Mouse (Mus musculus) layer of hippocampus, adult 2 months (tissue): ENCODE measurements around the gene Klhdc8b. TPM values are rescaled to one million over a fixed set of nuclear protein-coding genes. Genes with fewer than 3 reads are reported as not detected.

Source experiments
- DNase-seq, 2 experiments: peaks; one replicate each; pipeline ENCODE4 v3.0.0; 2022; ENCODE audit warnings: low spot score in 2 of 2
- H3K27ac ChIP-seq: fragments of 200-600 bp; 2 replicates; pipeline ENCODE4 v1.8.1; 2022
- H3K4me3 ChIP-seq: fragments of 200-600 bp; 2 replicates; pipeline ENCODE4 v1.8.1; 2022; ENCODE audit warnings: mild to moderate bottlenecking
- CTCF ChIP-seq: fragments of 200-600 bp; conservative IDR thresholded peaks from 2 replicates; pipeline ENCODE4 v1.8.1; 2022; ENCODE audit warnings: antibody characterized with exemption, mild to moderate bottlenecking, moderate library complexity
- total RNA-seq, 2 experiments: library from RNA; stranded (reverse); gene quantifications; 2 replicates each; pipeline ENCODE4 v1.2.3; 2021

Klhdc8b gene
- total RNA-seq, 2 experiments from 2014 or later: 16.7 to 19.6 TPM

DNA sequence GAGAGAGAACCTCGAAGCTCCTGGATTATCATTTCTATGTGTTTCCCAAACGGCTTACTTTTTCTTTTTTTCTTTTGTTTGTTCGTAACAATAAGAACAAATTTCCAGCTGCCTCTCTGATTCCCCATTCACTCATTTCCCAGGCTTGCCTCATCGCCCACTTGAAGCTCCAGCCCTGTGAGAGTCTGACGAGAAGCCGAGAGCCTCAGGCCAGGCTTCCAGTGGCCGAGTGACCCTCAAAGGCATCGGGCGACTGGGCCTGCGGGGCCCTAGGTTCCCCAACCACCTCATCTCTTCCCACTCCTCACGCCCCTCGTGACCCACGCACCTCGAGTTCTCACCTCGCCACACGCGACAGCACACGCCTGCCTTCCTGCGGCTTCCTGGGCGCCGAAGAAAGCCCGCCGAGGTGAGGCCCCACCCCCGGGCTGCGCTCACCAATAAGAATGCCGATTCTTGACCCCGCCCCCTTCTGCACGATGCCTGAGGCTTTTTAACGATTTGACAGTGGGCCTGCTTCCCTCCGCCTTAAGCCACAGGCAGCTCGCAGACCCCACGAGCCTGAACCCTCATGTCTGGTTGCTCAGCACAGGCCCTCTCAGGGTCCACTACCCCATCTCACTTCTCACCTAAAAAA, 29.8 kb downstream of the Klhdc8b start:
- DNase-seq: no peak
- TF ChIP-seq CTCF: no peak
- no peak overlapping the region for H3K27ac ChIP-seq
- no peak overlapping the region for H3K4me3 ChIP-seq

DNA sequence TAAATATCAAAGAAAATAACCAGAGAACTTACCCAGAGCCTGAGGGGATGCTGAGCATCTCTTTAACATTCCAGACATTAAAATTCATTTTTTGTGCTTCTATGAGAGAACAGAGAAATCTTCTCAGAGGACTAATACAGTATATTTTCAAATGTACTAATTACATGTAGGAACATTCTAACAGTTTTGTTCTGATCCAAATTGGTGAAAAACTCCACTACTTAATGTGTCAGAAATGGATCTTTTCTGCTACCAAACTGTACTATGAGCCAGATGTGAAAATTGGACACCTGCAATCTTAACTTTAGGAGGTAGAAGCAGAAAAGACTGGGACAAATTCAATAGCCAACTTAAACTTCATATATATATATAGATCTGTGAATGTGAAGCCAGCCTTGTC, 33.0 kb downstream of the Klhdc8b start, which contains the start of gene Ccdc36:
Gene Ccdc36, minus strand, starts transcription at position 101 of the 400 bp plus-strand sequence.
- TF ChIP-seq CTCF: no peak
- no peak for DNase-seq
- no peak within 1 kb of the TSS for H3K4me3 ChIP-seq
- H3K27ac ChIP-seq: no peak within 1 kb of the TSS

DNA sequence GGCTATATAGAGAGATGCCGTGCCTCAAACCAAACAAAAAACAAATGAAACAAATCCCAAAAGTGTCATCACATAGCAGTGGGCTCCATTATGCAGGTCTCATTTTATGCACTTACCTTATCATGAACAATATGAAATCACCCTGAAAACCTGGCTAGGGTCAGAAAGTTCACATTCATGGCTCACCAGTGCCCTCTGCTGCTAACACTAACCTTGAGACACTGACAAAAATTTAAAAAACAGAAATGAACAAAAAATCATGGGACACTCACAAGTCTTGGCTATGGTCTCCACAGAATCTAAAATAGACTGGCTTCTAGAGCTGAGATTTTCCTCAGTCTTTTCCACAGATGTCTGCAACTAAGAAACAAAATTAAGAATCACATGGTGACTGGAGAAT, 49.2 kb downstream of the Klhdc8b start:
- no peak overlapping the region for H3K27ac ChIP-seq
- H3K4me3 ChIP-seq: no peak overlapping the region
- DNase-seq: peak in 1 of 2 experiments; percentile 25
- TF ChIP-seq CTCF: peak; percentile 76

DNA sequence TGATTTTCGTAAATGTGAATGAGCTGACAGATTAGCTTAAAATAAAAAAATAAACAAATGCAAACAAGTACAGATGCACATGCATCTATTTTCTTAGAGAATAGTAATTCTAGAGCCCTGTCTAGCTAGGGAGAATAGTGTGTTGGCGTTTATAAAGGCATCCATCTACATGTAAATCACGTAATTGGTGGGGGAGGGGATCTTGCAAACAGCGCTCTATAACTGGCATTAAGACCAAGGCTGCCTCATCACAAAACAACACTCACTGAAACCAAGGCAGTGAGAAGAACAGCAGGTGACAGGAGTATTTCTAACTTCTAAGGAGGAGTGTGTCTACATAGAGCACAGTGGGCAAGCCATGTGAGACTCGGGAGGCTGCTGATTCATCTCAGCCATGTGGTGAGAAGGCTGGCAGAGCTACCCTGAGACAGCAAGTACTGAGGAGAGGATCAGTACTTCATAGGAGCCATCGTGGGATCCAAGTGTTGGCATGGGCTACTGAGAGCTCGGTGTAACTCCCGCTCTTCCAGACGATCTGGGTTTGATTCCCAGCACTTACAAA, 49.9 kb downstream of the Klhdc8b start:
- peak; percentile 30 to 58 for DNase-seq

DNA sequence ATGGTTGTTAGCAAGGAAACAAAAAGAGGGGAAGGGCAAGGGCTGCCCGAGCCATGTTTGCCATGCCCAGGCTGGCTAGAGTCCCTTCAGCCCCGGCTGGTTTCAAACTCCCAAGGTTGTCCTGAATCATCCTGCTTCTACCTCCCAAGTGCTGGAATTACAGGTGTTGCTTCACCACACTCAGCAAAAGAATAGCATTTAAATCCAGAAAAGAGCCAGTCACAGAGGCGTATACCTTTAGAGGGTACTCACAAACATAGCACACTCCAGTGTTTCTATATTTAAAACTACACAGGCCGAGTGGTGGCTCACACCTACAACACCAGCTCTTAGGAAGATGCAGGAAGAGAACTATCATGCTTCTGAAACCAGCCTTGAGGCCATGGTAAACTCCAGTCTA, 51.8 kb downstream of the Klhdc8b start:
- no peak overlapping the region for H3K27ac ChIP-seq
- no peak for DNase-seq
- no peak for TF ChIP-seq CTCF

More for the DNA sequence above, 49.9 kb downstream of the Klhdc8b start:
- H3K27ac ChIP-seq: no peak overlapping the region; the same call in 1 of the 2 replicates
- no peak overlapping the region for H3K4me3 ChIP-seq
- TF ChIP-seq CTCF: no peak

DNA sequence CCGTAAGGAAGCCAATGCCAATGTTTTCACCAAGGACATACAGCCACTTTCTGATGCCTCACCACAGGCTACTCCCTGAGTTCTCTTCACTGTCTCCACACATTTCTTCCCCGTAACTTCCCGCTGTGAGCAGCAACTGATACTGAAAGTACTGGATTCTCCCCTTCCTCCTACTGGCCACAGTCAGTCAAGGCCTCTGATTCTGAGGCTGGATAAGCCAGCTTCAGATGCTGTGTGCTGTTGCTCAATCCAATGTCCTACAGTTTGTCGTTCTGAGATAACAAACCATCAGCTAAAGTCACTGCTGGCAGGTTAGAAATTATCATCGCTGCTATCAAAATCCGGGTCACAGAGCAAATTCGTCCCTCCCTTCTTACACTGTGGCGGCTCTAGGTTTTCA, 56.9 kb downstream of the Klhdc8b start:
- TF ChIP-seq CTCF: 0 out of 2 replicates have a peak, but pooled peaks have one; percentile 4
- no peak overlapping the region for H3K4me3 ChIP-seq
- DNase-seq: no peak
- H3K27ac ChIP-seq: no peak overlapping the region

More for the DNA sequence above, 51.8 kb downstream of the Klhdc8b start:
- H3K4me3 ChIP-seq: no peak overlapping the region

DNA sequence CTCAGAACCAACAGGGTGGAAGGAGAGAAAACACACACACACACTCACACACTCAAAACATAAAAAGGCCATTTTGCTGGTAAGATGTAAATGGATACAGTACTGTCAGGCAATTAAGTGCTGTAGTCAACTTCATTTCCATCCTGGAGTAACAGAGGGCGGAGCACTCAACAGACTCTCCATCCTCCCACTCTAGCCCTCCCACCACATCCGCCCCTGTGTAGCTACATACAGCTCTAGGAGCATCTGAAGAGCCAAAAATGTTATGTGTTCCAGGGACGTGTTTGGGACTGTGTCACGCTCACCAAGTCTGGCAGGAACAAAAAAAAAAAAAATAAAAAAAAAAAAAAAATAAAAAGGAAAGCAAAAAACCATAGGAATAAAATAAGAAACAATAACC, 58.3 kb downstream of the Klhdc8b start:
- no peak for TF ChIP-seq CTCF
- H3K27ac ChIP-seq: no peak overlapping the region
- DNase-seq: peak; percentile 26 to 40
- no peak overlapping the region for H3K4me3 ChIP-seq

DNA sequence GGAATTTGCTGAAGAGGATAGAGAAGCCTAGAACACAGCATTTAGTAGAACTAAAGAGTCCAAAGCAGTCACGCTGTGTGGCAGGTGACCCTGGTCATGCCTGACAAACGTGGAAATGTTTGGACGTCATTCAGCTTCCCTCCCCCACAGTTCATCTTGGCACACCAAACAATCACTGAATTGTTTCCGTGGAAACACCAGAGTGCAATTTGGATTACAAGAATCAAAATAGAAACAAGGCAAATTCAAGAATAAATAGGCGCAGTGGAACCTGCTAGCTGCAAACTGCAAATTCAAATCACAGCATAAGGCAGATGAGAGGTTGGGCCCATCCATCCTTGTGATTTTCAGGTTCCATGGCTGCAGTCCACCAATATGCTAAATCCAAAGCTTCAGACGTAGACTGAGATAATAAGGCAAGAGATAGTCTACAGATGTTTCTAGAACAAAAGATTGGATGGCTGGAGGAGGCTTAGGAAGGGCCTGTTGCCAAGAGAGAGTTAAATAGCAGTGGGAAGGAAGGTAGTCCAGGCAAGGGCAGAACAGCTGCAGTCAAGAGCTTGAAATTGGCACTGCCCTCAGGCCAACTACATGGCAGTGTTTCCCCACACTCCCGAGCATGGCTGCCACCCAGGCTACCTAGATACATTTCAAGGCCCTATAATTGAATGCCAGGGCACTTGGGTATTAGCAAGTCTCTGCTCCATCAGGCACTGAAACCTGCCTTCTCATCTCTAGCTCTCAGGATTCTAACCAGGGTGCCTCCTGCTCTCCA, 60.0 kb downstream of the Klhdc8b start:
- peak; percentile 63 to 64 for DNase-seq
- Histone ChIP-seq H3K4me3 (no peak overlapping the region), H3K27ac (peak overlapping the region; percentile 87)
- no peak for TF ChIP-seq CTCF

DNA sequence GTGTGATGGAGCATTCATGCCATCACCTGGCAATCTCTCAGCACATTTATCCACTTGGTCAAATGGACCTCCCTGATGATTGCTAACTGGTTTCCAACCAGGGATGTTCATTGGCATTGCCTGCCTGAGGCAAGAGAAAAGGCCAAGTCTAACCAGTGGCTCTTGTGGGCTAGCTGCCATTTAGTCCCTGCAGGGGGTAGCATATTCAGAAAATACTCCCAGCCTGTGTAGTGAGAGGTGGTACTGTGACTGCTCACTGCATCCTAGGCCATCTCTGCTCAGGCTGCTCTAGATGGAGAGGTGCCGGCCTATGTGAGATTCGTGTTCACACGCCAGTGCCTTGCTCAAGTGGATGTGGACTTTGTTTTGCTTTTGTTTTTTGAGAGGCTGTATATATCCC, 63.1 kb downstream of the Klhdc8b start:
- no peak for TF ChIP-seq CTCF
- Histone ChIP-seq H3K27ac (no peak overlapping the region), H3K4me3 (no peak overlapping the region)
- DNase-seq: no peak

Other genes starting within 250 kb of the Klhdc8b start
- gene Dag1, start 197.6 kb downstream of the Klhdc8b start, total RNA-seq: 10 to 100 TPM; 74.4 to 76.5 TPM
- gene Nicn1, start 171.2 kb downstream of the Klhdc8b start, total RNA-seq: 100 to 1,000 TPM; 109 to 114 TPM
- gene Amt, start 164.7 kb downstream of the Klhdc8b start, total RNA-seq: 10 to 100 TPM; 32.9 to 34.4 TPM
- gene Rhoa, start 155.5 kb downstream of the Klhdc8b start, total RNA-seq: 100 to 1,000 TPM; 155 to 163 TPM
- 10 to 100 TPM; 35.4 to 36.0 TPM for gene Tcta, start 155.4 kb downstream of the Klhdc8b start, total RNA-seq
- 10 to 100 TPM; 62.2 to 64.1 TPM for gene Gpx1, start 122.7 kb downstream of the Klhdc8b start, total RNA-seq
- 100 to 1,000 TPM; 106 to 112 TPM for gene Usp4, start 113.7 kb downstream of the Klhdc8b start, total RNA-seq
- gene 1700102P08Rik, start 68.8 kb downstream of the Klhdc8b start, total RNA-seq: 1 to 10 TPM; 2.3 to 3.3 TPM
- under 1 TPM in 1 of 2 experiments, not detected in 1; 0.15 TPM for gene Ccdc36, start 33.1 kb downstream of the Klhdc8b start, total RNA-seq
- gene BC048562, start 25.1 kb downstream of the Klhdc8b start, total RNA-seq: not detected
- 10 to 100 TPM; 36.7 to 40.6 TPM for gene Ccdc71, start 1.1 kb downstream of the Klhdc8b start, total RNA-seq
- gene Lamb2, start 18.2 kb upstream of the Klhdc8b start, total RNA-seq: 10 to 100 TPM; 29.3 to 30.7 TPM
- gene Usp19, start 29.0 kb upstream of the Klhdc8b start, total RNA-seq: 100 to 1,000 TPM; 154 TPM
- gene Qars, start 46.1 kb upstream of the Klhdc8b start, total RNA-seq: 10 to 100 TPM; 74.9 to 79.8 TPM
- 100 to 1,000 TPM; 161 TPM for gene Qrich1, start 55.2 kb upstream of the Klhdc8b start, total RNA-seq
- 10 to 100 TPM; 61.3 to 63.7 TPM for gene Impdh2, start 98.7 kb upstream of the Klhdc8b start, total RNA-seq
- 10 to 100 TPM; 60.8 to 73.3 TPM for gene Ndufaf3, start 105.9 kb upstream of the Klhdc8b start, total RNA-seq
- 100 to 1,000 TPM; 110 to 111 TPM for gene Dalrd3, start 108.3 kb upstream of the Klhdc8b start, total RNA-seq
- 100 to 1,000 TPM; 119 to 129 TPM for gene Wdr6, start 117.2 kb upstream of the Klhdc8b start, total RNA-seq
- 100 to 1,000 TPM; 101 to 104 TPM for gene P4htm, start 136.1 kb upstream of the Klhdc8b start, total RNA-seq
- 10 to 100 TPM; 50.2 to 57.3 TPM for gene Arih2, start 187.8 kb upstream of the Klhdc8b start, total RNA-seq
- gene Slc25a20, start 200.5 kb upstream of the Klhdc8b start, total RNA-seq: 10 to 100 TPM; 14.4 to 14.8 TPM
- gene Prkar2a, start 227.7 kb upstream of the Klhdc8b start, total RNA-seq: 10 to 100 TPM; 43.4 to 45.5 TPM